Mouse (Mus musculus): ENCODE results near the gene Ttll11.

The Ttll11 gene

GRCm38 (mm10) chr2:35722821-35723220, 256.9 kb downstream of the Ttll11 start:
- DNase-seq (ENCODE audit: low spot score) = no peak

- DNase-seq (ENCODE audit: low spot score) = no peak
These were observed 258.8 kb downstream of the Ttll11 start for GRCm38 (mm10) chr2:35720956-35721355.

DNA sequence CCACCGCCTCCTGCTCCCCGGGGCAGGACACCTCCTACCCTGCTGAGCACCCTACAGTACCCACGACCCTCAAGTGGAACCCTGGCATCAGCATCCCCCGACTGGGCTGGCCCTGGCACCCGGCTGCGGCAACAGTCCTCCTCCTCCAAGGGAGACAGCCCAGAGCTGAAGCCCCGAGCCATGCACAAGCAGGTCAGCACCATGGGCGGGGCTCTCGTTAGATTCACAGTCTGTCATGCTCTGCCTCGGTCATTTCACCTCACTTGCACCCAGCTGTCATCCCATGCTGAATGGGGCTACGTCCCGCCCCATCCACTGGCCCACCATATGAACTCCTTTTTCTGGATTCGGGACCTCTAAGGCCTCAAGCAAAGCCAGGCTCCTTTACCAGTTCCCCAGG, 259.2 kb downstream of the Ttll11 start:
- no peak for DNase-seq (ENCODE audit: low spot score)

- no peak for DNase-seq (ENCODE audit: low spot score)
These were observed 259.6 kb downstream of the Ttll11 start for GRCm38 (mm10) chr2:35720104-35720503.

DNA sequence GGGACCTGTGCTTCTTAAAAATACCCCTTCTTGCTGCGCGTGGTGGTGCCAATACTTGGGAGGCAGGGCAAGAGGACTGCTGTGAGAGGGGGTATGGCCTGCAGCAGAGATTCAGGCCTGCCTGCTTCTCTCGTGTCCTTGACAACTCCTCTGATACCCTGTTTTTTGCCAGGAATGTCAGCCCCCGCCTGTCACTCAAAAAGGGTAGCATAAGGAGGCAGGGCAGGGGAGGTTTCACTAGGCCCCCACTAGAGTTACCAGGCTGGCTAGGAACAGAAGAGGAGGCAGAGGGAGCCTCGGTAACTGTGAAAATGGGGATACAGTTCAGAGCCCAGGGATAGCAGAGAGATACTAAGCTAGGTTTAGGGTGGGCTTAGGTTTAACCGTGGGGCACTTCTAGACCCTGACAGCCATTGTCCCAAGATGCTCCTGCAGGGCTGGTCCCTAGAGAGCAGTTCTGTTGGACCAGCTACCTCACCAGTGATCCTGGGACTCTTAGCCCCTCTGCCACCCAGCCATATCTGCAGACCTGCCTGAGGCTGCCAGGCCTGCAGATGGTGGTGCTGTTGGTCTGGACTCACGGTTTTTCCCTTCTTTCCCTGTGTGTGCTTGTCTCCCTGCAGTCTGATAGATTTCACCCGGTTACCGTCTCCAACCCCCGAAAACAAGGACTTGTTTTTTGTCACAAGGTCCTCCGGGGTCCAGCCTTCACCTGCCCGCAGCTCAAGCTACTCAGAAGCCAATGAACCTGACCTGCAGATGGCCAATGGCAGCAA, 260.3 kb downstream of the Ttll11 start:
- no peak for DNase-seq (ENCODE audit: low spot score)

DNA sequence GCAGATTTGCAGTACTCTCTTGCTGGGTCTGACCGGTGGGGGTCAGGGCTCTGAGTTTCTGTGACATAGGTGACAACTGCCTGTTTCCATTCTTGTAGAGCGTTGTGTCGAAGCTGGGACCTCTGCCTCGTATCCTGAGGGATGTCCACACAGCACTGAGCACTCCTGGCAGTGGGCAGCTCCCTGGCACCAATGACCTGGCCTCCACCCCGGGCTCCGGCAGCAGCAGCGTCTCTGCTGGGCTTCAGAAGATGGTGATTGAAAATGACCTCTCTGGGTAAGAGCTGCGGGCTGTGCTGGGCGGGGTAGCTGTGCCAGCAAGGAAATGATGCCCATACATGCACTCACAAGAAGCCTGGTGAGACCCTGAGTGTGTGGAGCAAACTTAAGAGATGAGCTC, 261.1 kb downstream of the Ttll11 start:
- DNase-seq (ENCODE audit: low spot score) = no peak

DNA sequence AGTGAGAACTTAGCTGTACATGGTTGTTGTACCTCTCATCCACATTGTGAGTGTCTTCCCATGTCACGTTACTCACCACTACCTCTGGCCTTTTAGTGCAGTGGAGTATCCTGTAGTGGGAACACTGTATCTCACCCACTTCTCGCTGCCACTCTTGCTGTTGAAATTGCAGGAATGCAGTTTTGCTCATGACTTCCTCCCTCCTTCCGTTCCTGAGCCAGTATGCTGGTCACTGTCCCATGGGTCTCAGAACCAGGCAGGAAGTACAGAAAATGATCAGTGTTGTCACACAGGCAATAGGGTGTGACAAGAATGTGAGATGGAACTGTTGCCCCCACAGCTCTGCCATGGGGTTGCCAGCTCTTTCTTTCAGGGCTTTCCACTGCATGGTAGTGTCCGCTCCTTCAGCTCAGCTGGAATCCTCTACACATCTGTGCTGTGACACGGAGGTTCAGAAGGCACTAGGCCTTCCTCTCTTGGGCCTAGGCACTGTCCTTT, 261.7 kb downstream of the Ttll11 start:
- no peak for DNase-seq (ENCODE audit: low spot score)

GRCm38 (mm10) chr2:35716175-35716574, 263.5 kb downstream of the Ttll11 start:
- no peak for DNase-seq (ENCODE audit: low spot score)

GRCm38 (mm10) chr2:35715485-35715884, 264.2 kb downstream of the Ttll11 start:
- no peak for DNase-seq (ENCODE audit: low spot score)

GRCm38 (mm10) chr2:35714742-35715167, 265.0 kb downstream of the Ttll11 start:
- DNase-seq (ENCODE audit: low spot score) = no peak

- no peak for DNase-seq (ENCODE audit: low spot score)
These were observed 266.3 kb downstream of the Ttll11 start for GRCm38 (mm10) chr2:35713460-35713859.

- no peak for DNase-seq (ENCODE audit: low spot score)
These were observed 267.1 kb downstream of the Ttll11 start for GRCm38 (mm10) chr2:35712611-35713010.

- no peak for DNase-seq (ENCODE audit: low spot score)
These were observed 276.5 kb downstream of the Ttll11 start for GRCm38 (mm10) chr2:35703241-35703640.

GRCm38 (mm10) chr2:35702608-35703007, 277.1 kb downstream of the Ttll11 start:
- DNase-seq (ENCODE audit: low spot score) = no peak

DNA sequence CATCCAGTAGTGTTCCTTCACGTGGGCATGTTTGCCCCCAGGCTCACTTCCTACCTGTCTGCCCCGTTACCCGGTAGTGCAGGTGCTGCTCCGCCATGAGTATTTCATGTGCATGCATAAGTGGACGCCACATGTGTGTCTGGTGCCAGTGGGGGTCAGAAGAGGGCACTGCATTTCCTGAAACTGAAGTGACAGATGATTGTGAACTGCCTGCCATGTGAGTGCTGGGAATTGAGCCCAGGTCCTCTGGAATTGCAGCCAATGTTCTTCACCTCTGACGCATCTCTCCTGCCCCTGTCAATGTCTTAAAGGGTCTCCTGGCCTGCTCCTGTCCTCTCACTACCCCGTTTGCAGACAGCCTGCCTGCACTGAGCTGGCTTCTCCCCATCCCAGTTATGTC, 277.7 kb downstream of the Ttll11 start:
- no peak for DNase-seq (ENCODE audit: low spot score)
